Mouse (Mus musculus) E14TG2a.4 (cell line): Measurements from ENCODE around the gene Chid1.

ENCODE experiments used
- CTCF ChIP-seq: conservative IDR thresholded peaks from 2 replicates; pipeline ENCODE4 v1.5.1; 2014; ENCODE audit warnings: low read length
- NANOG ChIP-seq: IDR thresholded peaks from 2 replicates; pipeline ENCODE4 v1.6.1; 2014; ENCODE audit warnings: borderline replicate concordance, low read length, mixed read lengths
- POU5F1 ChIP-seq: IDR thresholded peaks from 2 replicates; pipeline ENCODE4 v1.6.1; 2014; ENCODE audit warnings: low read length, borderline replicate concordance

DNA sequence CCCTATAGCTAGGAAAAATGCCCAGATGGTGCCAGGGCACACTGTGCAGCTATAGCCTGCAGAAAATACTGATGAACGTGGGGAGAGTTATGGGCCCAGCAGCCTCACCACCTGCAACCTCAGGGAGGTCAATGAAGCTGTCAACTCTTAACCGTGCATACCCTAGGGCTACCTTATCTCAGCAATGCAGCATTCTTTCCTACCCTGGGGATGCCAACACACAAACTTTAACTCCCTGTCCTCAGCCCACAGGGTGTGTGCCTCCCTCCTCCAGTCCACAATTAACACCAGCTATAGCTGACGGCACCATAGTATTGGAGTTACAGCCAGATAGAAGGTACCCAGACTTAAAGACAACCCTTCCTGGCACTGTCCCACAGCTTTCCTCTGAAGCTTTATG, 20.7 kb downstream of the Chid1 start:
- TF ChIP-seq CTCF = no peak
- no peak for TF ChIP-seq NANOG
- TF ChIP-seq POU5F1 = no peak
